Mouse (Mus musculus) erythroid progenitor cell, adult 5-6 weeks (primary cell): Measurements from ENCODE around the gene Numa1. TPM values are rescaled to one million over a fixed set of nuclear protein-coding genes. Genes with fewer than 3 reads are reported as not detected.
"Not testable (repeated sequence)": the region's sequence is repeated elsewhere in the genome, so short reads cannot be mapped to it uniquely, and the experiment has no call there.

Experiments
- ATAC-seq: replicated peaks from 2 replicates; pipeline ENCODE4 v1.8.0; 2016; ENCODE audit warnings: moderate number of reproducible peaks, mild to moderate bottlenecking, moderate TSS enrichment, inconsistent platforms; ENCODE audit not compliant: poor library complexity, low FRiP score, severe bottlenecking
- total RNA-seq, 2 experiments: library from RNA; stranded (forward) in 1 of 2; stranded (reverse) in 1 of 2; fragments of 150-400 nt in 1 of 2; fragments of 186-747, 209-891 nt in 1 of 2; gene quantifications; 2 replicates each; pipeline versions ENCODE4 v1.2.3 to v1.2.4; 2015 to 2017; ENCODE audit warnings: low replicate concordance in 2 of 2

The Numa1 gene
- total RNA-seq, 2 experiments from 2014 or later, result 218 to 405 TPM

DNA sequence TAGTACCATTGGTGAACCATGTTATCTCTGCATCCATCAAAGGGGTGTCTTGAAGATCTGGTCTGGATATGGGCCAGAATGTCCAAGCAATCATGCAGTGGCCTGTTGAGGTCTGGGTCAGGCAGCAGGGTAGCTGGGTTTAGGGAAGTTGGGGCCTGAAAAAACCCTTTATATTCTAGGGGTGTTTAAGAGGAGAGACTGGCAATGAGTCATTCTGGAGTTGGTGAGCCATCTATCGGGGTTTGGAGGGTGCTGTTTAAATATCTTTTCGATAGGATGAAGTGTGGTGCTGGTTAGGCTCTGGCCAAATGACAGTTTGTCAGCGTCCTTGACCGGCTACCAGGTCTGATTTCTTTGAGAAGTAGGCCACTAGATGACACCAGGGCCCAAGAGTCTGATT is 2.0 kb downstream of the Numa1 start:
- ATAC-seq, result no peak

DNA sequence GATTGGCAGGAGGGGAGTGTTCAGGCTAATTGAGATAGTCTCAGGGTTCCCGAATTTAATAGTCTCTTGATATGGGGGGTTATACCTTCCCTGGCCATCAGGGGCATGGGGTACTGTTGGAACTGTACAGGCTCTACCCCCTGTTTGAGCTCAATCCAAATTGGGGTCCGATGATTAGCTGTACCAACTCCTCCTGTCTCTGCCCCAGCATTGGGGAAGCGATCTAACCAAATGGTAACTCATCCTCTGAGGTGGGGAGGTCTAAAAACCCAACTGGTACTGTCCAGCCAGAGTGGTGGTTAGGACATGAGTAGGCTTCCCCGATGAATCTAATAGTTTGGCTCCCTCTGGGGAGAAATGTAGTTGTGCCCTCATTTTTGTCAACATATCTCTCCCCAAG is 3.1 kb downstream of the Numa1 start:
- no peak for ATAC-seq

DNA sequence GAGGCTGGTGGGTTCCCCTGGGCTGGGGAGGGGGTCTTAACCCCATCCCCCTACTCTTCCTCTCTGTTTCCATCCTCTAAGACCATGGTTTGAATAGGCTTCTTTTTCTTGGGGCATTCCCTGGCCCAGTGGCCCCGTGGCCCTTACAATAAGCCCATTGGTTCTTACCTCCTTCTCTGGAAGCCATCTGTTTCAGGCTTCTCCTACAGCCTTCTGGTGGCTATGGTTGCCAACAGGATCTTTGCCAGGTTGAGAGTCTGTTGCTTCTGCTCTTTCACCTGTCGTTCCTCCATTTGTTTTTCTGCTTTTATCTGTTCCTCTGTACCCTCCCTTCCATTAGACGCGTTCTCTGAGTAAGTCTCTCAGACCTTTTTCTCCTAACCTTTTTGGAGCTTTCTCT is 3.7 kb downstream of the Numa1 start:
- ATAC-seq, result no peak

DNA sequence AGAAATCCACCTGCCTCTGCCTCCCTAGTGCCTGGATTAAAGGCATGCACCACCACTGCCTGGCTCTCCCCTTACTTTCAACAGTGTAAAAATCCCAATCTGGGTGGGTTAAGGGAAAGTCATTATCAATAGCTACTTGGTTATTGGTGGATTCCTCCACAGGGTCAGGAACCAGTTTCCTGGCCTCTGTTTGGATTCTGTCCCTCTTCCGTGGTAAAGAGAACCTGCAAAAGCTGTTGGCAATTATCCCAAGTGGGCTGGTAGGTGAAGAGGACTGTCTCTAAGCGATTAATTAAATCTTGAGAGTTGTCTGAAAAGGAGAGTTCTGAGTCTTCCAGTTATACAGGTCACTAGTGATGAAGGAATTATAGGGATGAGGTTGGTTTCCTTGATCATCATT is 4.4 kb downstream of the Numa1 start:
- ATAC-seq, result no peak

DNA sequence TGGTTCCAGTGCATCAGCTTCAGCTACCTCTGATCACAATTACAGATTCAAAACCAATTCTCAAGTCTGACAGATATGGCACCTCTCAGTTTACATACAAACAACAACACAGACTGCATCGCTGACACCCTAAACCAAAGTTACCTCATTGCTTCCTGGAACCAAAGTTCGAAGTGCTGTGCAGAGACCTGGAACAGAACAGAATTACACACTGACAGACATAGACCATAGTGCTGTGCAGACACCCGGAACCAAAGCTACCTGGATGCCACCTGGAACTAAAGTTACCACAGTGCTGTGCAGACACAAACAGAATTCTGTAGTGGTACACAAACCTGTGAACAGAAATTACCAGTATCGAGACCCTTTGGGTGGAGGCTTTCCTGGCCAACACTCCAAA is 5.8 kb downstream of the Numa1 start:
- ATAC-seq, result no peak

DNA sequence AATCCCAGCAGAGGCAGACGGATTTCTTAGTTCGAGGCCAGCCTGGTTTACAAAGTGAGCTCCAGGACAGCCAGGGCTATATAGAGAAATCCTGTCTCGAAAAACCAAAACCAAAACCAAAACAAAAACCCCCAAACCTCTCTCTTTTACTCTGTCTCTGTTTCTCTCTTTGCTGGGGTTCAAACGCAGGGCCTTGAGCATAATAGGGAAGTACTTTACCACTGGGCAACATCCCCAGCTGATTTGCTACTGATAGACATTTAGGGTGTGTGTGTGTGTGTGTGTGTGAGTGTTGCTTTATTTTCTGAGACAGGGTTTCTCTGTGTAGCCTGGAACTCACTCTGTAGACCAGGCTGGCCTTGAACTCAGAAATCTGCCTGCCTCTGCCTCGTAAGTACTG is 15.1 kb downstream of the Numa1 start:
- ATAC-seq, result not testable (repeated sequence)

DNA sequence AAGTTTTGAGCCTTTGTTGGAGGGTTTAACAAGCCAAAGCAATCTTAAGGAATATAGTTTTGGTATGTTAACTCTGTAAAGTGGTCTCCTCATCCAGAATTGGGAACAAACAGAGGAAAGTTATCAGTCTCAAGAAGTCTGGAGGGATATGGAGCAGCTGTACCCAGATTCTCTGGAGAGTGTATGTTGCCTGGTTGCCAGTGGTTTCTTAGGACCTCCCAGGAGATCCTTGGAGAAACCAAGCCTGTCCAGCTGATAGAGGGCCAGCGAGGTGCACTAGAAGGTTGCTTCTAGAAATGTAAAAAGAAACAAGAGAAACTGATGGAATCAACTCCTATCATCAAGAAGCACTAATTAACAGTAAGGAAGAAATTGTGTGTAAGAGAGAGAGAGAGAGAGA is 17.7 kb downstream of the Numa1 start:
- no peak for ATAC-seq

DNA sequence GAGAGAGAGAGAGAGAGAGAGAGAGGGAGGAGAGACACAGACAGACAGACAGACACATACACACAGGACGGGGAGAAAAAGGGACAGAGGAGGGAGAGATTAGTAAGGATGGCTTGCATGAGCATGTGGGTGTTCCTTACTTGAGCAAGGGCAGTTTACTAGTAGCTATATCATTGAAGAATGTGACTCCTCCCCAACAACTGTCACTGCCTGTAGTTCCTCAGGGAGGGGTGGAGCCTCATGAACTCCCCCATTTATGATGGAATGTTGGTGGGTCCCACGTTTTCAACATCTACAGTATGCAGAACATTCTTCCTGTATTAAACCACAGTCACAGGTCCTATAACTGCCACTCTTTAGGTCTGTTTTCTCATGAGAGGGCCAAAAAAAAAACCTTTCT is 18.2 kb downstream of the Numa1 start:
- no peak for ATAC-seq

DNA sequence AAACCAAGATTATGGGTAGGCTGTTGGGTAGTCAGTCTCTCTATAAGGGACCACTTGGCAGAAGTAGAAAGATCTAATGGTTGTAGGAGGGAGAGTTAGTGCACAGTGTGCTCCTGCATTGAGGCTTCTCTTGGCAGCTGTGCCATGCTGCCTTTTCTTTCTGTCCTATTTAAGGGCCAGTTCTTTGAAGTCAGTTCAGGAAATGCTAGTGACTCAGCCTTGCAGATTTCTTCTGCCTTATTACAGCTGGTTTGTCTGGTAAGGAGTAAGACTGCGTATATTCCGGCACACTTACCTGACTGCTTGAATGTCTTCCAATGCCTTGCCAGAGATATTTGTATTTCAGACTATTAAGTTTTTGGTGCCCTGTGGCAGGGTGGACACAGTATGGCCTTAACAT is 20.3 kb downstream of the Numa1 start:
- ATAC-seq, result no peak

DNA sequence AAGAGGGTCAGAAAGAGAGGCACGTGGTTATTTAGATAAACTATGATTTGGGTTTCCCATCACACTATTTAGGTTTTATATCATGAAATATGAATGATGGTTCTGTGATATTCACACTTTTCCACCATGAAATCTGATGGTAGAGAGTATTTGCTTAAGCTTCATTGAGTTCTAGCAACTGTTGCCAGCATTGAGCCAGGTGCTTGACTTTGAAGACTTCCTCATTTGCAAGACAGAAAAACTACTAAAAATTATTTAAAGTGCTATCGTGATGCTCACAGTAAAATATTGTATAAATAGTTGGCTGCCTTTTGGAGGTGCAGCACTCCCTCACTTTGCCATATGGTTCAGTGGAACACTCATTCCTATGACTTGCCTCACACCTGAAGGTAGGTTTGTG is 21.4 kb downstream of the Numa1 start:
- ATAC-seq, result no peak

DNA sequence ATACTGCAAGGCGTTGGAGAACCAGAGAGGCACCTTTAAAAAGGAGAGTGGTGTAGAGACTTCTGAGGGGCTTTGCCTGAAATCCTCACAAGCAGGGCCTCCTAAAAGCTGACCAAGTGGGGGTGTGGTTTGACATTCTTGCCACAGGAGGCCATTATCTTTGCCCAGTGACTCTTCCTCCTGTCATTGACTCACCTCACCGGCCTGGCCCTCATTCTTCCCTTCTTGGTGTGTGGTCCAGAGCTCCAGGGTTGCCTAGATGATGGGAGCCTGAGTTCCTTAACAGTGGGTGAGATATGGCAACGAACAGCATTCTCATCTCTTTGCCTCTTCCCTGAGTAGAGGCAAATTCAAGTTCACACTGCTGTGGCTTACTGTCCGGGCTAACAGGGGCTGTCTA is 22.0 kb downstream of the Numa1 start:
- 0 out of 2 replicates have a peak, but pooled peaks have one; percentile 46 for ATAC-seq

DNA sequence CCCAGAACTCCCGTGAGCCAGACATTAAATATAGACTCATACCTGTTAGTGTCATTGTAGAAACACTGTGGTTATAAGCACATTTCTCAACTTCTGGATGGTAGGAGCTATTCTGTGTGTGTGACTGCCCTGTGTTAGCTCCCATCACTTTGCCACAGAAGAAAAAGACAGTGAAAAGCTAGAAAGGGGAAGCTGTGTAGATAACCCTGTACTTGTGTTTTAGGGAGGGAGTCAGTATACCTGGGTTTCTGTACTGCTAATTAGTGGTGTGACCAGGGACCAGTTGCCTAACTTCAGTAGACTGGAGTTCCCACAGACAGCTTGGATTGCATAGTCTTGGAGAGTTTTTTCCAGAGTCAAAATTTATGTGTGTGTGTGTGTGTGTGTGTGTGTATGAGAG is 22.6 kb downstream of the Numa1 start:
- no peak for ATAC-seq

DNA sequence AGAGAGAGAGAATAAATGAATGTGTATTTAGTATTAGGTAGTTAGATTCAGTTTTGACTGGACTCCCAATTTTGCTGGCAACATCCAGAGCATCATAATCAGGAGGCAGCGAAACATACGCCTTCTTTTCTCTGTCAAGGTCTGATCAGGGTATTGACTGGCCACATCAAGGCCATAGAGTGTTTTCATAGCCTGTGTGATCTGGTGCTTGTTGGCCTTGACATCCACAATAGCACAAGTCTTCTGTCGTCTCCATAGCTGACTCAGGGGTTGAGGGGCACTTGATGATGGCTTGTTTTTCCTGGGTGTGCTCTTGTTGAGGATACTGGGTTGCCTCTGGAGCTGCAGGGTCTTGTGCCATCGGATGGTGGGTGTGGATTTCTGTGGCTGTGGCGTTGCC is 23.0 kb downstream of the Numa1 start:
- no peak for ATAC-seq

DNA sequence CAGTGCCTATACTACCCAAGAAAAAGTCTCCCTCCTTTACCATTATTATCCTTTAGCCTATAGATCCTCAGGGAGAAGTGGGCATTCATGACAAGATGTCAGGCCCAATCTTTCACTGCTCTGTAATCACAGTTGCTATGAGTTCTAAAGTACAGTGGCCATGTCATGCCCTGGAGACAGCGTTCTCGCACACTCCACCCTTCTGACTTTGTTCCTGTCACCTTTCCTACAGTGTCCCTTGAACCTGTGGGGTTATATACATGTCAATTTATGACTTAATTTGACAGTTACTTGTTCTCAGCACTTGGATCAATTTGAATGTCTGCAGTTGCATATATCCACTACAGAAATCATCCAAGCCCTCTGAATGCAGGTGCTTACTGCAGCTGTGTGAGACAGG is 28.9 kb downstream of the Numa1 start:
- no peak for ATAC-seq

DNA sequence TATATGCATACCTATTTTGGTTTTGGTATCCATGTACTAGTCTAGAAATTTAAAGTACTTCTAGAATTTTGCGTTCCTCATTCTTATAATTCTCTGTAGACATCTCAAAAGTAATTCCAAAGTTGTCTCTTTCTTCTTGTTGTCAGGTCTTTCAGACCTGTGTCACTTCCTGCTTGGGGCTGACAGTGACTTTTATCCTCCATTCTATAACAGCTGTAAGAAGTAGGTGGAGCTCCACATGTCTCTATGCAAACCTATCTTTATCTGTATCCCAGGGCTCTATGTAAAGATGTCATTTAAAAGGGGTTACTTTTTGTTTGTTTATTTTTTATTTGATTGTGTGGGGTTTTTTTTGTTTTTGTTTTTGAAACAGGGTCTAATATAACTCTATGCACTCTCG is 29.7 kb downstream of the Numa1 start:
- no peak for ATAC-seq

DNA sequence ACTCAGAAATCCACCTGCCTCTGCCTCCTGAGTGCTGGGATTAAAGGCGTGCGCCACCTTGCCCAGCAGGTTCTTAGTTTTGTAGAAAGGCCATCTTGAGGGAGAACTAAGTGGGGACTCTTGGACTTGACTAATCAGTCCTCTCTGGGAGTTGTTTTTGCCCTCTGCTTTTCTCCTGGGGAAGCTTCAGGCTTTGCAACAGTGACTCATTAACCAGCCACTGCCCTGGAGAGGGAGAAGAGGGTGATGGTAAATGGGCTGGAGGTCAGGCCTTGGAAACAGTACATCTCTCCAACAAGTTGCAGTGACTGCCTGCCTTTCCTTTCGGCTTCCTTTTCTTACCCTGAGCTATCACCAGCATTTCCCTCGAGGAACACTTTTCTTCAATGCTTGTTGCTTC is 30.6 kb downstream of the Numa1 start:
- no peak for ATAC-seq

DNA sequence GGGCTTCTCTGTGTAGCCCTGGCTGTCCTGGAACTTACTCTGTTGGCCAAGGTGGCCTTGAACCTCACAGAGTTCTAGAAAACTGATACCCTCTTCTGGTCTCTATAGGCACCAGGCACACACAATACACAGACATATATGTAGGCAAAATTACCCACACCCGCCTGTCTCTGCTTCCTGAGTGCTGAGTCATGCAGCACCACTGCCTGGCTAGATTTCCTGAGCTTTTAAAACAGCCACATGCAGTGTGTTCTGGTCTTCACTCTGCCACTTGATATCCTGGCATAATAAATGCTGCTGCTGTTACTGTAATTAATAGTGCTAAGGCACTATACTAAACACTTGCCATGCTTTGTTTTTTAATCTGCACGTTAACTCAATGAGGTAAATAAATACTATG is 31.7 kb downstream of the Numa1 start:
- peak; percentile 69; the same call in 1 of the 2 replicates for ATAC-seq

DNA sequence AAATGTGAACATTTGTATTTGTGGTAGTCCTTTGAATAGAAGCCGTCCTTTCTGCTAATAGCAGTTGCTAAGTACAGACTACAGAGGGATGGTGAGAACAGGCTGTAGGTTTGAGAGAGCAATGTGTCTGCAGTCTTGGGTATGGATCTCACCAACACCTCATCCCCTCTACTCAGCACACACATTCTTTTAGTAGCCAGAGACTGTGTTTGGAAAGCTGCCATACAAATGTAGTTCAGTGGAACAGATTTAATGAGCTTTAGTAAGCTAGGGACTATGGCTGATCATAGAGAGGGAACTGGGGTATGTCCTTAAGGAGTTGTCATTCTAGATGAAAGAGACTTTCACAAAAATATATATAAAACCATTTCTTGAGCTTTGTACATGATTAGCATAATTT is 33.3 kb downstream of the Numa1 start:
- ATAC-seq, result no peak

DNA sequence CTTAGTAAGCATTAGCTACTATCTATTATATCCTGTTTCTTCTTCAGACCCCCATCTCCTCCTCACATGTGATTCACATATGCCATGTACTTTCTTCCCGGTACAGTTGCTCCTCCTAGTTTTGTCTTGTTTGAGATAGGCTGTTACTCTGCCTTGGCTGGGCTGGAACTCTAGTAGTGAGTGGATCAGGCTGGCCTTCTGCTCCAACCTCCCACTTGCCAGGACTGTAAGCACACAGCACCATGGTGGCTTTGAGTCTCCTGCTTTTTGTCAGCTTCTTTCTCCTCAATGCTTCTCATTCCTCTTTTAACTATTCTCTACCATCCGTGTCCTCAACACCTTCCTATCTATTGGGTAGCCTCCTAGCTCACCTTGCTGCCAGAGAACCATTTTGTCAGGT is 34.8 kb downstream of the Numa1 start:
- ATAC-seq, result no peak

DNA sequence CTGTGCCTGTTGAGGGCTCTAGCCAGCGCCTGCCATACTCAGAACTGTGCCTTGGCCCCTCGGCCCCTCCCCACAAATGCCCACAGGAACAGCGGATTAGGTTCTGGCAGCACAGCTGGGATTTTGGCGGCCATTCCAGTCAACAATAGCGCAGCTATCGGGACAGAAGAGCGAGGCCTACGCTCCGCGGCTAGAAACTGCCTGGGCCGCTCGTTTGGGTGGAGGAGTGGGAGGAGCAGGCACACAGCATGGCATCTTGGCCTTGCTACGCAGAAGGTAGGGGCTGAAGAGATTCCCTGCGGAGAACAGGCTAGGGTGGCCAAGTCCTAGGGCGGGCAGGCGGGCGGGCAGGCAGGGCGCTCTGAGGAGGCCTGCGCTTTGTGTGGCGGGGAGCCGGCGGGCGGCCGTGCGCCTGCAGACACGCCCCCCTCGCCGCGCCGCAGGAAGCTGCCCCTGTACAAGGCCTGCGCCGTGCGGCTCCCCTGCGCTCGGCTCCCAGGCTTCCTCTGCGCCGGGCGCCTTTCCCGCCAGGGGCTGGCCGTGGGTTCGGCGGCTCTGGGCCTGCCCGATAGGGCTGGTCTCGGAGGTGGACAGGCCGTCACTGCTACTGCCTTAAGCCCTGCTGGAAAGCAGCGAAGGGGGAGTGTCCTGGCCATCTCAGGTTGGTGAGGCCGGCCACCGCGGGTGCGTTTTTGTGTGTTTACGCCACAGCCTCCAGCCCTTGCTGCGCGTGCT is 36.0 kb downstream of the Numa1 start:
- ATAC-seq, result peak; percentile 60

DNA sequence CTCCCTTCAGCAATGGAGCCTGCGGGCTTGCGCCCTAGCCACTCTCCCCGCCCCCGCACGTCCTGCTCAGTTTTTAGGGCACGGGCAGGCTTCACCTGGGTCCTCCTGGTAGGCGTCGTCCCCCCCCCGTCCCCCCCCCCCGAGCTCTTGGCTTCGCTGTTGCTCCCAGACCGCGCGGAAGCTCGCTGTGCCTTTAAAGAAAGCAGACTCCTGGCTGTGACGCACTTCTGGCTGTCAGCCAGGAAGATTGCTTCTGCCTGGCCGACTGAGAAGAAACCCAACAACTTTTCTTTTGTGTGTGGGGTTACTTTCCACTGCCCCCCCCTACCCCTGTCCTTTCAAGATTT is 36.5 kb downstream of the Numa1 start:
- ATAC-seq, result peak; percentile 53

DNA sequence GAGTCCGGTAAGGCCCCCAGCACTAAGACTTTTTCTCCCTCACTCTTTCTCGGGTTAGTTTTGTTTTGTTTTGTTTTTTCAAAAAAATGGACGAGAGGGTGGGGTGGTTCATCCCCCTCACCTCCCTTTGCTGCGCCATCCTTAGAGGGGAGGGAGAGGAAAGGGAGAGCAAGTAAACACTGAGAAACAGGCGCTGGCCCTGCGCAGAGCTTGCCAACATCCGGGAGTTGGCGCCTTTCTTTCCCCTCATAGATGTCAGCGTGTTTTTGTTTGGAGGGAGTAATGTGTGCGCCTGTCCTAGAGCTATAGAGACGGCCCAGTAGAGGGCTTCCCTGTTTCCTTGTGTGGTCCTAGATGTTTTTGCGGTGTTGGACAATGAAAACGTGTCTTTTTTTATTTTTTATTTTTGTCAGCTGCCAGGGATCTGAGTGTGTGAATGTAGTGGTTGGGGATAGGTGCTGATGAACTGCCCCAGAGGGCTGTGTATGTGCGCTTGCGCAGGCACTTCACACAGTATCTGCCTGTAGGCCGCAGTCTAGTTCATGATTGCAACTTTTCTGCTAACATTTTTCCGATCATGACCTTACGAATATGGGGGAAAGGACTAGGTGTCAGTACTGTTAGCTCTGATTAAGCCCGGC is 37.0 kb downstream of the Numa1 start:
- 0 out of 2 replicates have a peak, but pooled peaks have one; percentile 33 for ATAC-seq
